Mouse (Mus musculus) 3T3-L1 (cell line): Measurements from ENCODE around the gene Ntng1.
A peak's percentile ranks its signal among the peaks of the same experiment; 100 is the strongest.

Experiments
- DNase-seq: peaks from one replicate; pipeline ENCODE4 v3.0.0-alpha.2; 2015; ENCODE audit warnings: low read depth, low spot score

Gene Ntng1

GRCm38 (mm10) chr3:110055433-110055832 is 88.4 kb downstream of the Ntng1 start:
- DNase-seq: no peak

GRCm38 (mm10) chr3:110054125-110054524 is 89.7 kb downstream of the Ntng1 start:
- DNase-seq: no peak

- no peak for DNase-seq
Measured at GRCm38 (mm10) chr3:110048152-110048551, 95.7 kb downstream of the Ntng1 start.

- DNase-seq: no peak
Measured at GRCm38 (mm10) chr3:110046750-110047149, 97.1 kb downstream of the Ntng1 start.

- DNase-seq: no peak
Measured at GRCm38 (mm10) chr3:110044209-110044608, 99.6 kb downstream of the Ntng1 start.

- DNase-seq: no peak
Measured at GRCm38 (mm10) chr3:110043641-110044187, 100.1 kb downstream of the Ntng1 start.

- DNase-seq: no peak
Measured at GRCm38 (mm10) chr3:110022783-110023599, 120.8 kb downstream of the Ntng1 start.

GRCm38 (mm10) chr3:110010870-110011626 is 132.8 kb downstream of the Ntng1 start:
- DNase-seq: no peak

GRCm38 (mm10) chr3:110010441-110010840 is 133.4 kb downstream of the Ntng1 start:
- no peak for DNase-seq

- DNase-seq: no peak
Measured at GRCm38 (mm10) chr3:110000349-110000748, 143.5 kb downstream of the Ntng1 start.

- no peak for DNase-seq
Measured at GRCm38 (mm10) chr3:109995663-109996024, 148.2 kb downstream of the Ntng1 start.

- no peak for DNase-seq
Measured at GRCm38 (mm10) chr3:109994978-109995662, 148.7 kb downstream of the Ntng1 start.

- DNase-seq: no peak
Measured at GRCm38 (mm10) chr3:109984086-109984485, 159.7 kb downstream of the Ntng1 start.

- no peak for DNase-seq
Measured at GRCm38 (mm10) chr3:109977614-109978013, 166.2 kb downstream of the Ntng1 start.

- DNase-seq: no peak
Measured at GRCm38 (mm10) chr3:109975106-109975505, 168.7 kb downstream of the Ntng1 start.

GRCm38 (mm10) chr3:109971465-109971864 is 172.3 kb downstream of the Ntng1 start:
- DNase-seq: no peak

- DNase-seq: no peak
Measured at GRCm38 (mm10) chr3:109970181-109970580, 173.6 kb downstream of the Ntng1 start.

GRCm38 (mm10) chr3:109962631-109963030 is 181.2 kb downstream of the Ntng1 start:
- DNase-seq: no peak

- DNase-seq: peak; percentile 33
Measured at GRCm38 (mm10) chr3:109942960-109943359, 200.9 kb downstream of the Ntng1 start.

- DNase-seq: peak; percentile 55
Measured at GRCm38 (mm10) chr3:109937634-109938033, 206.2 kb downstream of the Ntng1 start.

- peak; percentile 96 for DNase-seq
Measured at GRCm38 (mm10) chr3:109936275-109936674, 207.5 kb downstream of the Ntng1 start.

- DNase-seq: no peak
Measured at GRCm38 (mm10) chr3:109932261-109932660, 211.6 kb downstream of the Ntng1 start.
